Mouse (Mus musculus): ENCODE measurements around the gene Tsc22d3. TPM values are rescaled to one million over a fixed set of nuclear protein-coding genes. Genes with fewer than 3 reads are reported as not detected.
"Not testable (repeated sequence)": the region's sequence is repeated elsewhere in the genome, so short reads cannot be mapped to it uniquely, and the experiment has no call there.

Gene Tsc22d3
- polyA plus RNA-seq, 1 experiment from 2014 or later, result 131 TPM

- ATAC-seq (ENCODE audit: insufficient number of reproducible peaks, low FRiP score, low TSS enrichment, low read depth), result no peak
Observed at GRCm38 (mm10) chrX:140506436-140507180, 93.9 kb downstream of the Tsc22d3 start.

GRCm38 (mm10) chrX:140505497-140506238 is 94.8 kb downstream of the Tsc22d3 start:
- no peak overlapping the region for H3K9ac ChIP-seq
- H3K27ac ChIP-seq, result no peak overlapping the region
- H3K4me3 ChIP-seq, result no peak overlapping the region
- peaks cover 15% of the 10 kb centered on the region for H3K27me3 ChIP-seq
- H3K4me2 ChIP-seq, result no peak overlapping the region
- H3K9me3 ChIP-seq, result no peaks in the 10 kb centered on the region
- peak; percentile 78 for ATAC-seq (ENCODE audit: insufficient number of reproducible peaks, low FRiP score, low TSS enrichment, low read depth)
- no peaks in the 10 kb centered on the region for H3K36me3 ChIP-seq
- WGBS, result 61% methylated on average over 15 of the region's 15 CpGs
- peaks cover 7% of the 10 kb centered on the region; the same call in 1 of the 2 replicates for H3K4me1 ChIP-seq

More at GRCm38 (mm10) chrX:140506436-140507180, 93.9 kb downstream of the Tsc22d3 start:
- Histone ChIP-seq H3K27ac (no peak overlapping the region), H3K4me1 (peaks cover 13% of the 10 kb centered on the region), H3K4me3 (no peak overlapping the region), H3K36me3 (no peaks in the 10 kb centered on the region), H3K9ac (no peak overlapping the region), H3K4me2 (no peak overlapping the region), H3K27me3 (peaks cover 20% of the 10 kb centered on the region), H3K9me3 (no peaks in the 10 kb centered on the region)
- WGBS, result 67% methylated on average over 6 of the region's 6 CpGs

- Histone ChIP-seq H3K4me3 (no peak overlapping the region), H3K27ac (no peak overlapping the region)
Observed at GRCm38 (mm10) chrX:140503905-140504304, 96.6 kb downstream of the Tsc22d3 start.

GRCm38 (mm10) chrX:140501401-140502301 is 98.8 kb downstream of the Tsc22d3 start:
- Histone ChIP-seq H3K4me3 (no peak overlapping the region), H3K27ac (no peak overlapping the region), H3K9me3 (no peaks in the 10 kb centered on the region), H3K4me1 (0 out of 2 replicates have a peak, but pooled peaks cover 5% of the 10 kb centered on the region), H3K4me2 (no peak overlapping the region), H3K9ac (no peak overlapping the region), H3K36me3 (no peaks in the 10 kb centered on the region), H3K27me3 (peaks cover 6% of the 10 kb centered on the region; the same call in 1 of the 2 replicates)
- WGBS, result 60% methylated on average over 9 of the region's 9 CpGs
- no peak for ATAC-seq (ENCODE audit: insufficient number of reproducible peaks, low FRiP score, low TSS enrichment, low read depth)

More at GRCm38 (mm10) chrX:140503905-140504304, 96.6 kb downstream of the Tsc22d3 start:
- 21% methylated on average over 7 of the region's 7 CpGs for WGBS
- H3K4me1 ChIP-seq, result 0 out of 2 replicates have a peak, but pooled peaks cover 5% of the 10 kb centered on the region
- ATAC-seq (ENCODE audit: insufficient number of reproducible peaks, low FRiP score, low TSS enrichment, low read depth), result no peak
- H3K27me3 ChIP-seq, result peaks cover 13% of the 10 kb centered on the region
- H3K9ac ChIP-seq, result no peak overlapping the region
- H3K36me3 ChIP-seq, result no peaks in the 10 kb centered on the region
- H3K9me3 ChIP-seq, result no peaks in the 10 kb centered on the region
- no peak overlapping the region for H3K4me2 ChIP-seq

- no peak overlapping the region for H3K4me2 ChIP-seq
- H3K9ac ChIP-seq, result no peak overlapping the region
- H3K27ac ChIP-seq, result no peak overlapping the region
- 0 out of 2 replicates have a peak, but pooled peaks cover 2% of the 10 kb centered on the region for H3K4me1 ChIP-seq
- 74% methylated on average over 5 of the region's 5 CpGs for WGBS
- ATAC-seq (ENCODE audit: insufficient number of reproducible peaks, low FRiP score, low TSS enrichment, low read depth), result no peak
- no peaks in the 10 kb centered on the region for H3K9me3 ChIP-seq
- H3K4me3 ChIP-seq, result no peak overlapping the region
- no peaks in the 10 kb centered on the region for H3K36me3 ChIP-seq
- peaks cover 12% of the 10 kb centered on the region for H3K27me3 ChIP-seq
Observed at GRCm38 (mm10) chrX:140500306-140500705, 100.2 kb downstream of the Tsc22d3 start.

- not testable (repeated sequence) for H3K9ac ChIP-seq; H3K36me3 ChIP-seq; H3K27ac ChIP-seq; H3K4me3 ChIP-seq; H3K9me3 ChIP-seq; H3K4me1 ChIP-seq; ATAC-seq (ENCODE audit: insufficient number of reproducible peaks, low FRiP score, low TSS enrichment, low read depth); H3K4me2 ChIP-seq
- peaks cover 23% of the 10 kb centered on the region for H3K27me3 ChIP-seq
- WGBS, result 57% methylated on average over 4 of the region's 4 CpGs
Observed at GRCm38 (mm10) chrX:140498431-140498830, 102.0 kb downstream of the Tsc22d3 start.

- Histone ChIP-seq H3K4me3 (no peak overlapping the region), H3K27ac (no peak overlapping the region), H3K4me2 (no peak overlapping the region), H3K4me1 (no peaks in the 10 kb centered on the region), H3K36me3 (no peaks in the 10 kb centered on the region), H3K9ac (no peak overlapping the region), H3K9me3 (no peaks in the 10 kb centered on the region), H3K27me3 (peaks cover 31% of the 10 kb centered on the region)
- WGBS, result 85% methylated on average over 6 of the region's 6 CpGs
- no peak for ATAC-seq (ENCODE audit: insufficient number of reproducible peaks, low FRiP score, low TSS enrichment, low read depth)
Observed at GRCm38 (mm10) chrX:140494170-140494569, 106.3 kb downstream of the Tsc22d3 start.

- no peak overlapping the region for H3K27ac ChIP-seq
- no peaks in the 10 kb centered on the region for H3K36me3 ChIP-seq
- H3K4me3 ChIP-seq, result no peak overlapping the region
- no peak for ATAC-seq (ENCODE audit: insufficient number of reproducible peaks, low FRiP score, low TSS enrichment, low read depth)
- H3K4me1 ChIP-seq, result no peaks in the 10 kb centered on the region
- peaks cover 31% of the 10 kb centered on the region for H3K27me3 ChIP-seq
- H3K9me3 ChIP-seq, result no peaks in the 10 kb centered on the region
- WGBS, result 66% methylated on average over 7 of the region's 7 CpGs
- no peak overlapping the region for H3K4me2 ChIP-seq
- no peak overlapping the region for H3K9ac ChIP-seq
Observed at GRCm38 (mm10) chrX:140493527-140494029, 106.9 kb downstream of the Tsc22d3 start.

- H3K4me3 ChIP-seq, result no peak overlapping the region
- H3K9me3 ChIP-seq, result no peaks in the 10 kb centered on the region
- no peaks in the 10 kb centered on the region for H3K4me1 ChIP-seq
- no peak overlapping the region for H3K9ac ChIP-seq
- no peaks in the 10 kb centered on the region for H3K36me3 ChIP-seq
- no peak overlapping the region for H3K4me2 ChIP-seq
- 56% methylated on average over 10 of the region's 10 CpGs for WGBS
- ATAC-seq (ENCODE audit: insufficient number of reproducible peaks, low FRiP score, low TSS enrichment, low read depth), result no peak
- peaks cover 32% of the 10 kb centered on the region for H3K27me3 ChIP-seq
- H3K27ac ChIP-seq, result no peak overlapping the region
Observed at GRCm38 (mm10) chrX:140491884-140492571, 108.4 kb downstream of the Tsc22d3 start.

- WGBS, result 75% methylated on average over 3 of the region's 3 CpGs
- H3K27me3 ChIP-seq, result peaks cover 28% of the 10 kb centered on the region
- H3K9ac ChIP-seq, result no peak overlapping the region
- no peak for ATAC-seq (ENCODE audit: insufficient number of reproducible peaks, low FRiP score, low TSS enrichment, low read depth)
- H3K4me1 ChIP-seq, result no peaks in the 10 kb centered on the region
- no peak overlapping the region for H3K4me2 ChIP-seq
- no peaks in the 10 kb centered on the region for H3K36me3 ChIP-seq
- no peak overlapping the region for H3K4me3 ChIP-seq
- H3K9me3 ChIP-seq, result no peaks in the 10 kb centered on the region
- H3K27ac ChIP-seq, result no peak overlapping the region
Observed at GRCm38 (mm10) chrX:140490203-140490602, 110.3 kb downstream of the Tsc22d3 start.

Measured in limb, embryonic 15.5 days (tissue).